Mouse (Mus musculus) right cerebral cortex, postnatal 14 days (tissue): ENCODE results near the gene Zbtb17.

Experiments
- DNase-seq: peaks from one replicate; pipeline ENCODE4 v3.0.0; 2022

The Zbtb17 gene

DNA sequence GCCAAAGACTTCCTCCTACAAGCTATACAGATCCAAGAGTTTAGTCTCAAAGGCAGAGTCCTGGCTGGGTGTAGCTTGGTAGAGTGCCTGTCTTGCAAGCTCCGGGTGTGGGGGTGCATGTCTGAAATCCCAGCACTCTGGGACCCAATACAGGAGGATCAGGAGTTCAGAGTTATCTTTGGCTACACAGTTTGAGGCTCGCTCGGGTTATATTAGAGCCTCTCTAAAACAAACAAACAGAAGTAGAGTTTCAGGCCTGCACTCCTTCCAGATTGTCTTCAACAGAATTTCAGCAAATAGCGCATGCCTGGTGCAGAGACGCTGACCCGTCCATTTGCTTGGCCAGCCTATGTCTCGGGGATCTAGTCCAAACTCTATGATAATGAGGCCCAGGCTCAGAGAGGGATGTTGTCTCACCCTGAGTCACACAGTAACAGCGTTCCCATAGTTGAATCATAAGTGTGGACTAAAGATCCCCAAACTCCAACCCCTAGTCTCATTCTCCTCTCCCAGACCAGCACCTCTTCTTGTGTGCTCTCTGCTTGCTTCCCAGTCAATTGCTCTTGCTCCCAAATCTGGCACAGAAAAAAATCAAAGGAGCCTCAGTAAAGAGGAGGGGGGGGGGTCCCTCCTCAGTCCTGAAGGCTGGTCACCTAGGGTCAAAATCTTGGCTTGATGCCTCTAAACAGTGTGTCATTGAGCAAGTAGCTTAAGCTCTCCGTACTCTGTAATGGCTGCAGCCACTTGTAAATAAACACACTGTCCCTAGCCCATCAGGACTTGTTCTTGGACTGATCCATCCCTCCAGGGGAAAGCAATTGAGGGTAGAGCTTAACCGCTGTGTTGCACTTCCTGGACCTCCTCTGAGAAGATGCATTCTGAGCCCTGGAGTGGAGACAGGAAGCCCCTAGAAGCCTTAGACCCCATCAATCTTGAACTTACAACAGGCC, 17.4 kb upstream of the Zbtb17 start:
- no peak for DNase-seq

DNA sequence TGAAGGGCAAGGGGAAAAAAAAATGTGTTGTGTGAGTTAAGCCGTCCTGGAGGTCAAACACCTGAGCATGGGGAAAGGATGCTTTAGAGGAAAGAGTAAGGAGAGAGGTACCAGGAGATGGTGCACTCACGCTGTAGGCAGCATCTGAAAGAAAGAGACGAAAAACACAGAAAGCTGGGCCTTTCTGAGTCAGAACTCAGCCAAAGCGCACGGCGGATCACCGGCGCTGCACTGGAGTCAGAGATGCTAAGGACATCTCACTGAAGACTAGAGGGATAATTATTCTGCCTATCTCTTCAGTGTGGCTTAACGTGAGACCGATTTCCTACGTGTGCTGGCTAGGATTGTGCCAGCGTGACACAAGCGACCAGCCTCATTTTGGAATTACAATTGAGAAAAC, 16.5 kb upstream of the Zbtb17 start:
- no peak for DNase-seq

DNA sequence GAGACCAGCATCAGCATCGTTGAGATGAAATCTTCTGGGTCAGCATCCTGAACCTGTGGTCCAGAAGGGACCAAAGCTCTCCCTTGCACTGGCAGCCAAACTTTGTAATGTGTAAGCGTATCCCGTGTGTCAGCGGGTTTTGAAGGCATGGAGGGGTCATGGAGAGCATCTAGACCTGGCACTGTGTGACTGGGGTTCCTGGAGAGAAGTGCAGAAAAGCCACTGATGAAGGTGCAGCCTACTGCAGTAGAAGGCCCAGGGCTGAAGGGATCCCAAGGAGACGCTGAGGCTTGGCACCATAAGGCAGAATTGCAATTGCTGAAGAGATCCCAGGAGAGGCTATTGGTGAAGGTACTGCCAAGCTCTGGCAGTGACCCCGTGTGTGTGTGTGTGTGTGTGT, 15.1 kb upstream of the Zbtb17 start:
- no peak for DNase-seq

DNA sequence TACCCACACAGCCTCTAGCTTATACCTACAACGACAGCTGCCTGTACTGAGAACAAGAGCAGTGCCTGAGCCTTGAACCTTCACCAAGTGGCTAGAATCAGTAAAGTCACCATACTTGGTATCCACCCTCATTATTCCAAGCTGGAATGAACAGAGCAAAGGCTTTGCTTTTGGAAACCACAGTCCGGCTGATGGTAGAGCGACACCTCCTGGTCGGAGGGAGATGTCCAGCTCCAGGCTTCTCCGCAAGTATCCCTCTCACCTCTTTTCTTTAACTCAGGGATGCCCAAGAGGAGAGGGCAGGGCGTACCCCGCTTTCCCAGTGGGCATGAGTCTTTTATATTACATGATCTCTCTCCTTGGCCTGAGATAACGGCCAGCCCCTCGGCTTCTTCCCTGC, 14.6 kb upstream of the Zbtb17 start:
- DNase-seq, result no peak

DNA sequence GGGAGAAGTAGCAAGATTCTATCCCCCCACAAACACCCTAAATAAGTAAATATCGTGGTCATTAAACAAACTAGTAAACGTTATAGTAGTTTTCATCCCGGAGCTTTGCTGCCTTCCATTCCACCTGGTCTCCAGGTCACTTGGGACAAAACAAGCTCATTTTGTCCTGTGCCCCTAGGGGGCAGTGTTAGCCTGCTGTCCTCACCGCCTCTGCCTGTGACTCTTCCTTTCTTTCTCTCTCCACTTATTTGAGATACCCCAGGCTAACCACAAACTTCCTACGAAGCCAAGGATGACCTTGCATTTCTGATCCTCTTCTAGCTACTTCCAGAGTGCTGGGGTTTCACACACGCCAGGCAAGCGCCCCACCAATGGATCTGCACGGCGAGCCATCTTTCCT, 13.5 kb upstream of the Zbtb17 start:
- peak; percentile 56 for DNase-seq

DNA sequence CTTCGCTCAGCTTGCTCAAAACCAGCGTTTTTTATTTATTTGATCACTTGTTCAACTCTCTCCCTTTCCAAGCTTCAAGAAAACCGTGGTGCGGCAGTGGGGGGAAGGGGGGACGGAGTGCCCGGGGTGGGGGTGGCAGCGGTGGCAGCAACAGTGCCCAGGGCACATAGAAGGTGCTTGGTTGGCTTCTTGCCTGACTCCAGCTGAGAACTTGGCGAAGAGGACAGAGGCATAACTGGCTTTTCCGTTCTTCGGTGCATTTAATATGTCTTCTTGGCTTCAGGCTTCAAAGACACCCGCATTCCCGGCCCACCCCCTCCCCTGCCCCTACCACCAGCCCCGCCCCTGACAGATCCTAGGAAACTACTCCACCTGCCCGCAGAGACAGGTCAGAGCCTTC, 11.8 kb upstream of the Zbtb17 start:
- no peak for DNase-seq

DNA sequence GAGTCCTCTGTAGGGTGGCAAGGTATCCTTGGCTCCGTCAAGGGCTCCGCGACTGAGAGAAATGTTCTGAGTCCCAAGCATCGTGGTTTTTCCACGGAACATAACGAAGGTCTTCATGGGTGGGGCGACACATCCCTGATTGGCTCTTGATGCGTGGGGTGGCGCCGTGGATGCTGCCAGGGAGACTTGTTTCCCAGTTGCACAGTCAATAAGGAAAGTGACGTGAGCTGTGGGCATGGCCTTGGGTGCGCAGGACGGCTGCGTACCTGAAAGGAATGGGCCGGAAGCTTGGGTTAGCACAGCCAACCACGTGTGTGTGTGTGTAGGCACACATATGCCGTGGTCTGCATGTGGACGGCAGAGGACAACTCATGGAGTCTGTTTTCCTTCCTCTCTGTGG, 11.3 kb upstream of the Zbtb17 start:
- DNase-seq, result no peak

DNA sequence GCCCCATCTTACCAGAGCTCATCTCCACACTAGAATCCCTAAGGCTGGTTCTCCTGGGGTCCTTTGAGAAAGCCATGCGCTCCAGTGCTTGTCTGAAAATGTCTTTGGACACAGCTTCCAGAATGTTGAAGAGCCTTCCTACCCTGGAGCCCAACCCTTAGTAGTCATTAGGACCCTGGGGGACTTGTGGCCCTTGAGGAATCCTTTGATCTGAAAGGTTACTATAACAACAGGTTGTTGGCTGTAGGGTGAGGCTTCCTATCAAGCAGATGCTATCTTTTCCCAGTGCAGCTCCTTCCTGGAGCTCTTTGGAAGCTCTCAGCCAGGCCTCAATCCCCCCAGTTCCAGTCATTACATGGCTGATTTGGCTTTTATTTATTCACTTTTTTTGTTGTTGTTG, 8.5 kb upstream of the Zbtb17 start, which contains the start of gene Srarp:
Gene Srarp, minus strand, starts transcription at position 132 of the 400 bp plus-strand sequence.
- DNase-seq, result no peak

DNA sequence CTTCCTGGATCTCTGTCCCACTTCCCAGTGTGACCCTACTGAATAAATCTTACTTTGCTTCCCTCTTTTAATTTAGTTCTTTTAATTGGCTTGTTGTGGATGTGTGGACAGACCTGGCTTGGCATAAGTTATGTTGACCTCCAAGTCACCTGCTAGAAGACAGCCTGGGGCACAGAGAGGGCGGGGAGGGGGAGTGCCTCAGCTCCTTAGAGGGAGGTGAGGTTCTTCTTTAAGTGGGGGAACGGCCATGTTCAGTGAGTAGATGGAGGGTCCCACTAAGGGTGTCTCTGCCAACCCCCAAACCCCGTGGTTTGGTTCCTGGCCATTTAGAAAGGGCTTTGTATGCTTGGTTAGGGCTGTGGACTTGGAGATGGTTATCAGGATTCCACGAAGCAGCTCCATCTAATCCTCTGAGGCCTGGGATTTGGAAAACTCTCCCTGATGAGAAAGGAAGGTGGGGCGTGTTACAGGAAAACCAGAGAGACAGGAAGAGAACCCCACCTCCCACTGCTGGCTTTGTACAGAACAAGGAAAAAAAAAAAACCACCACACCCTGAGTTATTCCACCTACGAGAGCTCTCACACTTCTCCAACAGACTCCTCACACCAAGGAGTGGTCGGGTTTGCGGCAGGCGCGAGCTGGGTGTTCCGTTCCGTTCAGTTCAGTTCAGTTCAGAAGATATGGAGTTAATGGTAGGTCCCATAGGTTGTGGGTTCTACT, 5.2 kb upstream of the Zbtb17 start:
- DNase-seq, result no peak

DNA sequence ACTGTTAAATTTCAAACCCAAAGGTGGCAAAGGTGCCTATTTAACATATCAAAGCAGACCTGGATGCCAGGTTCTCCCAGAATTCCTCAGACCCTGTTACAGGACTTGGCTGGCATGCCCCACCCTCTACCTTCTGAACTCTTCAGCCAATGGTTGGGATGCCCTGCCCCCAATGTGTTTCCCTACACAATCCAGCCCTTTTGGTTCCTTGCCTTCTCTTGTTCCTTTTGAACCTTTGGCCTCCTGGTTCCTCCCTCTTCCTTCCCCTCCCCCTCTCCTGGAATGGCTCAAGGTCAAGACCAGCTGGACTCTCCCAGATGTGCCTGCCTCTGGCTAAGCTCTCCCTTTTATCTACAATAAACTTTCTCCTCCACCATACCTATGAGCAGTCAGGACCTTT, 3.6 kb upstream of the Zbtb17 start:
- no peak for DNase-seq

DNA sequence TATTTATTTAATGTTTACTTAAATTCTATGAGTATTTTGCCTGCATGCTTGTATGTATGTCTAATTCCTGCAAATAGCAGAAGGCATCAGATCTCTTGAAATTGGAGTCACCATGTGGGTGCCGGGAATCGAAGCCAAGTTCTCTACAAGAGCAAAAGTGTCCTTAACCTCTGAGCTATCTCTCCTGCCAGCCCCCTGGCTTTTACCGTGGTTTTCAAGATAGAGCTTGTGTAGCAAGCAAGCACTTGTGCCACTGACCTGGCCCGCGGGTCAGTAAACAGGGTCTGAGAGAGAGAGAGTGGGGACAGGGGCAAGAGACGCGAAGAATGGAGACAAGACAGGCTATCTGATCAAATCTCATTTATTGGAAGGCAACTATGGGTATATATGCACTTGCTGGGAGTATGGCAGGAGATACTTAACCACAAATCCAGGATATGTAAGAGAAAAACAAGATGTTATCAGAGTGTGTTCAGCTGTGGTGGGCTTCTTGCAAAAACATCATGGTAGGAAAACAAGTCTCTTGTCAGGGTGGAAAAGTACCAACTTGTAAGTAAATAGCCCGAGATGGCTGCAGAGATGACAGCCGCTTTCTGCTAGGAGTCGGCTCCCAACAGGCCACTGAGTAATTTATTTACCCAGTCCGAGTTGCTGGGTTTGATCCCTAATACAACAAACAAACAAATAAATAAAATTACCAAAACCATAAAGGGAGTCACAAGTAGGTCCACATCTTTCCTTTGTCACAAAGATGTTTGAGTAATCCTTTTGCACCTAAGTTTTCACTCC, 619 bp upstream of the Zbtb17 start:
- DNase-seq, result no peak

DNA sequence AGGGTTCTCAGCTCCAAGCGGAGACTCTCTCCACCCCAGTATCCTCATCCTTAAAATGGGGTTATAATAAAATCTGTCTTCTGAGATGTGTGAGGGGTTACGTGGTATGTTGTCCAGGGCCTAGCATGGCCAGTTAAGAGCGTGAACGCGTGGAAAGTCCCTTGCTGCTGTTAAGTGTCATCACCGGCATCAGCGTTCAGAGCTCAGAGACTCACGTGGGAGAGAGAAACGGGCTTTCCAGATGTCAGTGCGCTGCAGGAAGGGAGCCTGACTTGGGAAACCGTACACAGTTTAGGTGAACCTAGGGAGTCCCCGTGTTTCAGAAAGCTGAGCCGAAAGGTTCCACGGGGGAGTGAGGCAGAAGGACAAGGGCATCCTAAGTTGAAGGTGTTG, 870 bp downstream of the Zbtb17 start:
- peak; percentile 6 for DNase-seq

DNA sequence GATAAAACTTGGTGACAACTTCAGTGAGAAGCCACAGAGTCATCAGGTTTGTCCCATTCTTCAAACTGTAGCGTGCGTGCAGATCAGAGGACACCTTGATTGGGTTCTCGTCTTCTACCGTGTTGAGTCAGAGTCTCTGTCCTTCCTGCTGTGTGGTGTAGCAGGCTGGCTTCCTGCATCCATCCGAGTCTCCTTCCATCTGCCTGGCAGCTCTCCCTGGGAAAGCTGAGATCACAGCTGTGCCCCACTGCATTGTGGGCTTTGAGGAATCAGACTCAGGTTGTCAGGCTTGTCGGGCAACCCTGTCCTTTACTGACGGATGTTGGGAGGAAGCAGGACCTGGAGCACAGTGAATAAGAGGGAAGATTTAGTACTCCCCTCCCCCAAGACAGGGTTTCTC, 1.8 kb downstream of the Zbtb17 start:
- DNase-seq, result peak; percentile 19

DNA sequence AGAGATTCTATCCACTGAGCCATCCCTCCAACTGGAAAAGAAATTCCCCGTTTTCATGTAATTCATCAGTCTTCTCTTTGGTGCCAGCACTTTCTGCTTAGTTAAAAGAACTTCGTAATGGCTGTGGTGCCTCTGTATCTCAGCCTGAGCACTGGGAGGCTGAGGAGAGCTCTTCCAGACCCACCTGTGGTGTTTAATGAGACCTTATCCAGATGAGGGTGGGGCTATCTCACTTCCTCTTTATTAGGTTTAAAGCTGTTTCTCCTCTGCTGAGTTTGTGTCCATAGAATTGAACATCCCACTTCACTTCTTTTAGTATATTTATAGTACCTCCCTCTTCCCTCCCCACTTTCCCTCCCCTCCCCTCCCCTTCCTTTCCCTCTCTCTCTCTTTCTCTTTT, 6.8 kb downstream of the Zbtb17 start:
- DNase-seq, result no peak

DNA sequence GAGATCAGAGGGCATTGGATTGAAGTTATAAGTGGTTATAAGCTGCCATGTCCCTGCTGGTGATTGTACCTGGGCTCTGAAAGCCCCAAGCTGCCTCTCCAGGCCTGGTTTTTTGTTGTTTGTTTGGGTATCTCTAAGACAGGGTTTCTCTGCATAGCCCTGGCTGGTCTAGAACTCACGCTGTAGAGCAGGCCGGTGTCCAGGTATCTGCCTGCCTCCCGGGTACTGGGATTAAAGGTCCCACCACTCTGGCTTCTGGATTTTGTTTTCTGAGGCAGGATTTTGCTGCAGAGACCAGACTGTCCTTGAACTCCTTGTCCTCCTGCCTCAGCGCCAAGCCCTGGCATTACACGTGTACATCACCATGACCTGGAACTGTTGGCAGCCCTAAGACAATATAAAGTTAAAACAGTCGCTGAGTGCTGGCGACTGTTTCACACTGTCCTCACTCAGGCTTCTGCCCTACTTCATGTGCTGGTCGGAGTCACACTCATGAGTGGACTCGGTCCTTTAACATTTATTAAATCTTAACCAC, 7.5 kb downstream of the Zbtb17 start:
- DNase-seq, result no peak

DNA sequence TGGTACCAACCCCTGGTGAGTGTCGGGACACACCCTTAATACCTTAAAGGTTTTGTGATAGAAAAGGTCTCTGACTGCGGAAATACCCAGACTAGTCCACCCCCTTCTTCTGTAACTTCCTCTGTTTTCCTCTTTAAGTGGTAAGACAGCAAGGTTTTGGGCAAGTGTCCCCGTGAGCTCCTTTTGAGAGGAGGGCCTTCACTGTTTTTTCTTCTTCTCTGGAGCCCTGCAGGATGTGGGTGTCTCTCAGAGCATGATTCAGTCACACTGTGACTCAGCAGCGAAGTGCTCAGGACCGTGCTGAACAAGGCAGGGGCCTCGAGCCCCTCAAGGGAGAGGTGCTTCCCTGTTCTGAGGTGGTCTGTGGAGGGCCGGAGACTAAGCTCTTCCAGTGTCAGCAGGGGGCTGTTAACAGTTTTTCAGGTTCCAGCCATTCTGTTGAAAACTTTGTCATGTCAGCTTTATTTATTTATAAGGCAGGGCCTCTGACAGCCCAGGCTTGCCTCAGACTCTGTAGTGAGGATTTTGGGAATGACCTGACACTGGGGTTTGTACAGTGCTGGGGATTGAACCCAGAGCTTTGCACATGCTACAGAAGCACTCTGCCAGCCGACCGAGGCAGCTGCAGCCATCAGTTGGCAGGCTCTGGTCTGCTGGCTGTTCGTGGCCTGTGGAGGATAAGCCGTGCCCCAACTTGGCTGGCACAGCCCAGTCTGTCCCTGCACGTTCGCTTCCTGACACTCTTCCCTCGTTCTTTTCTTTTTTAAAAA, 10.3 kb downstream of the Zbtb17 start:
- DNase-seq, result no peak

DNA sequence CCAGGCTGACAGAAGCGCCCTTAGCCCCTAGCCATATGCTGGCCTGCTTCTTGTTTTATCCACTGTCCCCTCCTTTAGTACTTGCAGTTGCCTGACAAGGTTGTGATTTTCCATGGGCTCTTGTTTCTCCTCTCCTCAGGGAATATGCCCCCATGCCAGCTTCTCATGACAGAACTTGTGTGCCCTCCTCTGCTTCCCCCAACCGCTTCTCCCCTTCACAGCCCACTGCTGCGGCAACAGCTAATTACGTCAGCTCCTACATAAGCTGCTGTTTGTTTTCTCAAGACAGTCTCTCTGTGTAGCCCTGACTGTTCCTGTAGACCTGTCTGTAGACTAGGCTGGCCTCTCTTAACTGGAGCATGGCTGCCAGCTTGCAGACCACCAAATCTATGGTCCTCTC, 11.1 kb downstream of the Zbtb17 start:
- no peak for DNase-seq

DNA sequence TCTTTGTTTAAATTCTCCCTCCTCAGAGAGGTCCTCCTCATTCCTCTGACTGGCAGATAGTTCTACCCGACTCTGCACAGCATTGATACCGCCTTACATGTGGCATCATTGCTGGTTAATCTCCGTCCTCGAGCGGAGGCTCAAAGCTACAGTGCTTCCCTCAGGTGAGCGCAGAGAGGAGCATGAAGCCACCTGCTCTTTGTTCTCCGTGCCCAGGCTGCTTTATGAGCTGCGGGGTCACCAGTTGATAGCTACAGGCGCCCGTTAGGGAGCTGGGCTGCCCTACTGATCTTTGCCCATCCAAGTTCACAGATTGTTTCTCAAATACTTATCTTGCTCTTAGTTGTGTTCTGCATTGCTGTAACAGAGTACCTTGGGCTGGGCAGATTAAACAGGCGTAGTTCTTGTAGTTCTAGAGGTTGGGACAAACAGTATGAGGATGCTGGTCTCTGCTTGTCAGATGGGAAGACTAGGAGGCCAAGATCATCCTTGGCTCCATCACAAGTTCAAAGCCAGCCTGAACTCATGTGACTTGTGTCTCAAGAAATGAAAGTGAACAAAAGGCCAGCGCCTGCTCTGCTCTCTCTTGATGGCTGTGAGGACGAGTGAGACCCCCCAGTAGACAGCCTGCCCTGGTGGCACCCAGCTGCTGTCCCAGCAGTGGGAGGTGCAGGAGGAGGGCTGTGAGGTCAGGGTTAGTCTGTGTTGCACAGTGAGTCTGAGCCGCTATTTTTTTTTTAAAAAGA, 11.9 kb downstream of the Zbtb17 start:
- DNase-seq, result no peak

DNA sequence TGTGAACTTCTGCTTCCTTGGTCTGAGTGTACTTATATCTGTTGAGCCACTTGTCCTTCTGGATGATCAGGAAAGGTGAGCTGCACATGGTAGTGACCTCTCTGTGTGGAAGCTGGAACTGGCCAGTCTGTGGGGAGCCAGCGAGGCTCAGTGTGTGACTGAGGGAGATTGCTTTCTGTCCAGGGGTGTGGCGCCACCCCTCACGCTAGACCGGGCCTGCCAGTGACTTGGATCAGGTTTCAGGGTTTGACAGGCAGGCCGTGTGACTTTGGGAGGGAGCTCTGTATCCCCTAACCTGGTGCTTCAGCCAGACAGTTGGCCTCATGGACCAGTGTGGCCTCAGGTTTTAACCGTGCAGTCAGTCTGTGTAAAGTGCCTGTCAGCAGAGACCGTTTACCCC, 13.8 kb downstream of the Zbtb17 start:
- DNase-seq, result no peak

DNA sequence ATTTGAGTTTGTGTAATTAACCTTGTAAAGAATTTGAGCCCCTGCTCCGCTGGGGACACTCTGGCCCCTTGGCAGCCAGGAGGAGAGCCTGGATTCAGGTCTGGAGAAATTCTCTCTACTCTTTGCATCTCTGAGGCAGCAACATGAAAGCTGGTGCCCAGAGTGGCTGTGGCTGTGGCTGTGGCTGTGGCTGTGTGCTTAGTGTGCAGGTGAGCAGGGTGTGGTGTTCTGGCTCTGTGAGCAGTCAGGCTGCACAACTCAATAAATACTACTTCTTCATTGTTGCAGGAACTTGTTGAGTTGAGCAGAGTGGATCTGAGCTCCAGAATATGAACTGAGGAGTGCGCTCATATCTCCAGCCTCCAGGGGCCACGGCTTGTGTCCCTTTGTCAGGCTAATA, 14.4 kb downstream of the Zbtb17 start:
- DNase-seq, result no peak

DNA sequence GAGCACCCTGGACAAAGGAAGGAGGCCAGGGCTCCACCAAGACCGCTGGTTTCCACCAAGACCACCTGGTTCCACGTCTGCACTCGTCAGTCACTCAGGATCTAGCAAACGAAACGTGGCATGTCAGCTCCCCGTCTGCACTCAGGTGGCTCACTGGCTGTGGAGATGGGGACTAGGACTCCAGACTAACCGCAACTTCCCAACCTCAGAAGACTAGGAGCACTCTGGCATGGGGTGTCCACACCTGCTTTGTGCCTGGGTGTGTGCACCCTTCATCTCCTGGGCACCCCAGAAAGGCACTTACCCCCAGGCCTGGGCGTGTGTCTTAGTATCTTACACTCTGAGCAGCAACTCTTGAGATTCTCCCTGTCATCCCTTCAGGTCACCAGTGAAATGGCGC, 15.3 kb downstream of the Zbtb17 start:
- DNase-seq, result no peak

DNA sequence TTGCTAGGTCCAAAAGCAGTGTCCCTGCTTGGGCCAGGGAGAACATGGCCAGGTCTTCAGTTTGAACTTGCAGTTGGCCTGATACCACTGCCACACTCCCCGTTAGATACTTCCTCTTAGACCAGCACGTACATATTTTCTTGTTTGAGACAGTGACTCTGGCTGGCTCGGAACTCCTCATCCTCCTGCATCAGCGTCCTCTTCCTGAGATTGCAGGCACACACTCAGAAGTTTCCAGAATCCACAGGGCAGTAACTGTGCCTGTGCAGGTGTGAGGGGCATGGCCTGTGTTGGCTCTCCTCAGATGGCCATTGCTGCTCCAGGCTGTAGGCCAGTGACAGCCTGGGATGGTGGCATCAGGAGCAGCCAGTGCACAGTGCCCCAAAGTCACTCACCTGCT, 16.0 kb downstream of the Zbtb17 start:
- DNase-seq, result no peak
